Mouse (Mus musculus) megakaryocyte-erythroid progenitor cell, adult 5-6 weeks (primary cell): Measurements from ENCODE around the gene Cd300a. TPM values are rescaled to one million over a fixed set of nuclear protein-coding genes. Genes with fewer than 3 reads are reported as not detected.
"Not testable (repeated sequence)": the region's sequence is repeated elsewhere in the genome, so short reads cannot be mapped to it uniquely, and the experiment has no call there.

Experiments used
- ATAC-seq: replicated peaks from 2 replicates; pipeline ENCODE4 v1.8.0; 2016; ENCODE audit warnings: mild to moderate bottlenecking, inconsistent platforms; ENCODE audit not compliant: severe bottlenecking, poor library complexity, low FRiP score, low TSS enrichment
- total RNA-seq, 2 experiments: library from RNA; stranded (forward) in 1 of 2; stranded (reverse) in 1 of 2; fragments of 200-1000, 215-1000 nt in 1 of 2; fragments of >200 nt in 1 of 2; fragmentation: Nextera tagmentation in 1 of 2; gene quantifications; 2 replicates each; pipeline ENCODE4 v1.2.3; 2014 to 2017

Gene Cd300a
- total RNA-seq, 2 experiments from 2014 or later, result 0.52 to 1.3 TPM

GRCm38 (mm10) chr11:114884380-114885100 lies 5.3 kb upstream of the Cd300a start:
- no peak for ATAC-seq

GRCm38 (mm10) chr11:114890542-114890941 lies 701 bp downstream of the Cd300a start:
- no peak for ATAC-seq

- ATAC-seq, result peak; percentile 96
These were observed 6.2 kb downstream of the Cd300a start for GRCm38 (mm10) chr11:114896085-114896484.

- no peak for ATAC-seq
These were observed 8.2 kb downstream of the Cd300a start for GRCm38 (mm10) chr11:114898026-114898425.

GRCm38 (mm10) chr11:114903224-114903623 lies 13.4 kb downstream of the Cd300a start:
- no peak for ATAC-seq

- peak; percentile 88 for ATAC-seq
These were observed 17.7 kb downstream of the Cd300a start for GRCm38 (mm10) chr11:114907567-114907966.

- no peak for ATAC-seq
These were observed 18.2 kb downstream of the Cd300a start for GRCm38 (mm10) chr11:114908086-114908485.

- ATAC-seq, result not testable (repeated sequence)
These were observed 19.7 kb downstream of the Cd300a start for GRCm38 (mm10) chr11:114909538-114909937.

- peak; percentile 92 for ATAC-seq
These were observed 23.0 kb downstream of the Cd300a start for GRCm38 (mm10) chr11:114912847-114913246.

- no peak for ATAC-seq
These were observed 25.1 kb downstream of the Cd300a start for GRCm38 (mm10) chr11:114914978-114915377.

- ATAC-seq, result no peak
These were observed 27.3 kb downstream of the Cd300a start for GRCm38 (mm10) chr11:114917120-114917519.

GRCm38 (mm10) chr11:114922439-114922838 lies 32.6 kb downstream of the Cd300a start:
- ATAC-seq, result no peak

- peak; percentile 70 for ATAC-seq
These were observed 34.1 kb downstream of the Cd300a start for GRCm38 (mm10) chr11:114923961-114924360.

- no peak for ATAC-seq
These were observed 39.7 kb downstream of the Cd300a start for GRCm38 (mm10) chr11:114929581-114929980.

GRCm38 (mm10) chr11:114931041-114931440 lies 41.2 kb downstream of the Cd300a start:
- ATAC-seq, result no peak

- no peak for ATAC-seq
These were observed 43.8 kb downstream of the Cd300a start for GRCm38 (mm10) chr11:114933591-114933990.

GRCm38 (mm10) chr11:114934144-114934543 lies 44.3 kb downstream of the Cd300a start, which contains the start of gene Cd300lb:
TSS of gene Cd300lb (minus strand) at chr11:114934386.
- ATAC-seq, result no peak

Other genes starting within 250 kb of the Cd300a start
- 2,953 and 3,549 TPM in 2 replicates for gene Rpl38, start 221.5 kb upstream of the Cd300a start, total RNA-seq (2014; fragmentation: Nextera tagmentation)
- gene Rpl38, start 221.5 kb upstream of the Cd300a start, total RNA-seq (2017), result 4,476 and 4,894 TPM in 2 replicates
- 0.57 and 1.6 TPM in 2 replicates for gene Ttyh2, start 214.6 kb upstream of the Cd300a start, total RNA-seq (2014; fragmentation: Nextera tagmentation)
- 1.4 TPM in 2 replicates for gene Ttyh2, start 214.6 kb upstream of the Cd300a start, total RNA-seq (2017)
- not detected in 2 replicates for gene Dnaic2, start 162.6 kb upstream of the Cd300a start, total RNA-seq (2014; fragmentation: Nextera tagmentation)
- not detected in 2 replicates for gene Dnaic2, start 162.6 kb upstream of the Cd300a start, total RNA-seq (2017)
- gene Kif19a, start 124.7 kb upstream of the Cd300a start, total RNA-seq (2014; fragmentation: Nextera tagmentation), result not detected in 2 replicates
- not detected in 2 replicates for gene Kif19a, start 124.7 kb upstream of the Cd300a start, total RNA-seq (2017)
- not detected in 2 replicates for gene Btbd17, start 94.1 kb upstream of the Cd300a start, total RNA-seq (2014; fragmentation: Nextera tagmentation)
- not detected in 2 replicates for gene Btbd17, start 94.1 kb upstream of the Cd300a start, total RNA-seq (2017)
- not detected in 2 replicates for gene Gpr142, start 91.1 kb upstream of the Cd300a start, total RNA-seq (2014; fragmentation: Nextera tagmentation)
- gene Gpr142, start 91.1 kb upstream of the Cd300a start, total RNA-seq (2017), result not detected in 2 replicates
- gene Gprc5c, start 38.9 kb upstream of the Cd300a start, total RNA-seq (2014; fragmentation: Nextera tagmentation), result not detected in 2 replicates
- gene Gprc5c, start 38.9 kb upstream of the Cd300a start, total RNA-seq (2017), result not detected in 2 replicates
- gene Cd300lb, start 44.3 kb downstream of the Cd300a start, total RNA-seq (2014; fragmentation: Nextera tagmentation), result not detected in 2 replicates
- gene Cd300lb, start 44.3 kb downstream of the Cd300a start, total RNA-seq (2017), result 0.05 TPM in 1 of 2 replicates, not detected in the other
- not detected in 2 replicates for gene Cd300c, start 79.1 kb downstream of the Cd300a start, total RNA-seq (2014; fragmentation: Nextera tagmentation)
- gene Cd300c, start 79.1 kb downstream of the Cd300a start, total RNA-seq (2017), result not detected in 2 replicates
- gene Cd300ld, start 99.9 kb downstream of the Cd300a start, total RNA-seq (2014; fragmentation: Nextera tagmentation), result not detected in 2 replicates
- gene Cd300ld, start 99.9 kb downstream of the Cd300a start, total RNA-seq (2017), result not detected in 2 replicates
- not detected in 2 replicates for gene Cd300c2, start 111.8 kb downstream of the Cd300a start, total RNA-seq (2014; fragmentation: Nextera tagmentation)
- gene Cd300c2, start 111.8 kb downstream of the Cd300a start, total RNA-seq (2017), result not detected in 2 replicates
- gene Cd300ld2, start 126.2 kb downstream of the Cd300a start, total RNA-seq (2014; fragmentation: Nextera tagmentation), result not detected in 2 replicates
- not detected in 2 replicates for gene Cd300ld2, start 126.2 kb downstream of the Cd300a start, total RNA-seq (2017)
- not detected in 2 replicates for gene Cd300ld4, start 137.0 kb downstream of the Cd300a start, total RNA-seq (2014; fragmentation: Nextera tagmentation)
- 1.3 TPM in 1 of 2 replicates, not detected in the other for gene Cd300ld4, start 137.0 kb downstream of the Cd300a start, total RNA-seq (2017)
- gene Cd300ld5, start 147.7 kb downstream of the Cd300a start, total RNA-seq (2014; fragmentation: Nextera tagmentation), result not detected in 2 replicates
- gene Cd300ld5, start 147.7 kb downstream of the Cd300a start, total RNA-seq (2017), result 1.3 TPM in 1 of 2 replicates, not detected in the other
- not detected in 2 replicates for gene Cd300ld3, start 158.4 kb downstream of the Cd300a start, total RNA-seq (2014; fragmentation: Nextera tagmentation)
- 1.3 TPM in 1 of 2 replicates, not detected in the other for gene Cd300ld3, start 158.4 kb downstream of the Cd300a start, total RNA-seq (2017)
- not detected in 2 replicates for gene Cd300e, start 172.1 kb downstream of the Cd300a start, total RNA-seq (2014; fragmentation: Nextera tagmentation)
- gene Cd300e, start 172.1 kb downstream of the Cd300a start, total RNA-seq (2017), result not detected in 2 replicates
- 24.4 and 34.3 TPM in 2 replicates for gene Rab37, start 201.4 kb downstream of the Cd300a start, total RNA-seq (2014; fragmentation: Nextera tagmentation)
- gene Rab37, start 201.4 kb downstream of the Cd300a start, total RNA-seq (2017), result 23.5 and 74.4 TPM in 2 replicates
- 2.1 TPM in 1 of 2 replicates, not detected in the other for gene Cd300lf, start 244.0 kb downstream of the Cd300a start, total RNA-seq (2014; fragmentation: Nextera tagmentation)
- gene Cd300lf, start 244.0 kb downstream of the Cd300a start, total RNA-seq (2017), result 1.0 and 3.4 TPM in 2 replicates